Mouse (Mus musculus) liver, embryonic 14.5 days (tissue): ENCODE data around the gene Rara.

Experiments used
- CTCF ChIP-seq: IDR thresholded peaks from 2 replicates; pipeline ENCODE4 v1.5.1; 2016; ENCODE audit warnings: antibody characterized with exemption, low read depth, control low read depth
- EP300 ChIP-seq: IDR thresholded peaks from 2 replicates; pipeline ENCODE4 v1.6.1; 2016; ENCODE audit warnings: antibody characterized with exemption, low read depth

DNA sequence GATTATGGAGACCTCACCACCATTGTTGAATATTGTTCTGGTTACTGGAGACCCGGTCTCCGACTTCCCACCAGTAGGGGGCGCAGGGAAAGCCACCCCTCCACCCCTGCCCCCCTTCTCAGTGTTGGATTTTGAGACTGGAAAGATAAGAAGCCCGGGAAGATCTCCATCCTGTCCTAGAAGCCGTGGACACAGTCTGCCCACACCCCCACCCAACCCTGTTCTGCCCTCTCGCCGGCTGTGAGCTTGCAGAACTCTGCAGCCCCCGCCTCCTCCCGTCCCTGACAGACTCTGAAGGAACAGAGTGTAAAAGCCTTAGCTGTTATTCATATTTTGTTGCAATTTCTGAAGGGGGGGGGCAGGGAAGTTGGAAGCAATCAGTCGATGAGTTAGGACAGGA, 26.8 kb downstream of the Rara start:
- TF ChIP-seq CTCF (peak; percentile 72), EP300 (no peak)
